Mouse (Mus musculus): ENCODE measurements around the gene Pptc7. TPM values are rescaled to one million over a fixed set of nuclear protein-coding genes. Genes with fewer than 3 reads are reported as not detected.

The Pptc7 gene
- polyA plus RNA-seq, 1 experiment: 20.1 TPM

DNA sequence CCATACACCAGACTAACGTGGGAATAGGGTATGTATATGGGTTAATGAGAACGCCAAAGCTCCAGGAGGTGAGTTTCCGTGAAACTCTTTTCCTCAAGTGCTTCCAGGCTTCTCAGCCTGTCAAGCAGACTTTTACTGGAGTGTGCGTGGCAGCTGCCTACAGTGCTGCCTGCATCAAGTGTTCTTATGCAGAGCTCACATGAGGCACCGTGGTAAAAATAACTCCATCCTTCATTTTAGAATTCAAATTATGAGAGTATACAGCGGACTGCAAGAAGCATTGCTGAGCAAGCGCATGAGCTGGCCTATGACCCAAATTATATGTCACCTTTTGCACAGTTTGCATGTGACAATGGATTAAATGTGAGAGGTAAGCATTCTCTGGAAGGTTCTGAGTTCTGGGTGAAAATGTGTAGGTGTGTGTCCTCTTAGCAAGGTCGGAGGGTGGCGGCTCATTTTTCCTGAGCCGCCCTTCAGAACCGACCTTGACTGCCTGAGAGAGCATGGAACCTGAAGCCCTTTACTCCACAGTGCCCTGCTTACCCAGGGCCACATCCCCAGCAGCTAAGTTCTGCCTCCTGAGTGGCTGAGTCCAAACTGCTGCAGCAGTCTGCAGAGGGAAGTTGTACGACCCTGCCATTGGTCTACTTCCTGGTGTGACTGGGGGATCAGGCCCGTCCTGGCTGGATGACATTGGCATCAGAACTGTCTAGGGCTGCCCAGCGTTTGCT is 35.5 kb downstream of the Pptc7 start:
- Histone ChIP-seq H3K4me1 (ENCODE audit: control insufficient read depth, insufficient read depth, insufficient read length, low read length) (peaks cover 14% of the 10 kb centered on the region), H3K4me3 (ENCODE audit: low read depth, low read length) (no peak overlapping the region), H3K27me3 (ENCODE audit: control insufficient read depth, insufficient read depth, low read length) (no peaks in the 10 kb centered on the region), H3K36me3 (ENCODE audit: control insufficient read depth, insufficient read depth, low read length) (peaks cover 48% of the 10 kb centered on the region), H3K27ac (ENCODE audit: insufficient read depth, low read depth, low read length) (peak overlapping the region; percentile 68)
- TF ChIP-seq POLR2A (IDR thresholded peaks at IDR 0.05; ENCODE audit: low read depth, low read length) (no peak), CTCF (IDR thresholded peaks at IDR 0.05; ENCODE audit: extremely low read depth, insufficient read length, insufficient replicate concordance, low read depth, low read length) (no peak)
- 82% methylated on average over 14 of the region's 14 CpGs for WGBS

DNA sequence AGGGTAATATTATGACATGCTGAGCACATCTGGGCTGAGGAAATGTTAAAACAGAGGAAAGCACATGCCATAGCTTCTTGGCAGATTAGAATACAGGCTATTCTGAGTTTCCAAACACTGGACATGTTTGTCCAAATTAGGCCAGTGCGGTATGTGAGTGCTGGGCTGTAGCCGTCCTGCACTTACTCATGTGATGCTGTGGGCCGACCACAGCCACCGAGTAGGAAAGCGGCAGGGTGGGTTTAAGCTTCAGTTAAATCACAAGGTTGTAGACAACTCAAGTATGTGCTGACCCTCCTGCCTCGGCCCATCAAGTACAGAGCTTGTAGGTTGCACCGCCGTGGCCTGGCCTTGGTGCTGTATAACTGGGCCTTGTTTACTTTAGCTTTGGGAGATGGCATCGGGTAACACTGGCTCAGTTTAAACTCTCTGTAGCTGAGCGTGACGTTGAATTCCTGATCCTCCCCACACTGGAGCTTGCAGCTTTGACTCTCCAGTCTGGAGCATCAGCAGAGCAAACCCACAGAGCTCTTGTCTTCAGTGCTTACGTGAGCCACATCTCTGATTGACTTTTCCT is 36.1 kb downstream of the Pptc7 start:
- no peak for TF ChIP-seq CTCF (IDR thresholded peaks at IDR 0.05; ENCODE audit: extremely low read depth, insufficient read length, insufficient replicate concordance, low read depth, low read length)
- no peak for TF ChIP-seq POLR2A (IDR thresholded peaks at IDR 0.05; ENCODE audit: low read depth, low read length)
- 66% methylated on average over 12 of the region's 12 CpGs for WGBS
- peaks cover 7% of the 10 kb centered on the region for H3K4me1 ChIP-seq (ENCODE audit: control insufficient read depth, insufficient read depth, insufficient read length, low read length)
- peak overlapping the region; percentile 68 for H3K27ac ChIP-seq (ENCODE audit: insufficient read depth, low read depth, low read length)
- H3K36me3 ChIP-seq (ENCODE audit: control insufficient read depth, insufficient read depth, low read length): peaks cover 52% of the 10 kb centered on the region
- no peaks in the 10 kb centered on the region for H3K27me3 ChIP-seq (ENCODE audit: control insufficient read depth, insufficient read depth, low read length)
- H3K4me3 ChIP-seq (ENCODE audit: low read depth, low read length): no peak overlapping the region

DNA sequence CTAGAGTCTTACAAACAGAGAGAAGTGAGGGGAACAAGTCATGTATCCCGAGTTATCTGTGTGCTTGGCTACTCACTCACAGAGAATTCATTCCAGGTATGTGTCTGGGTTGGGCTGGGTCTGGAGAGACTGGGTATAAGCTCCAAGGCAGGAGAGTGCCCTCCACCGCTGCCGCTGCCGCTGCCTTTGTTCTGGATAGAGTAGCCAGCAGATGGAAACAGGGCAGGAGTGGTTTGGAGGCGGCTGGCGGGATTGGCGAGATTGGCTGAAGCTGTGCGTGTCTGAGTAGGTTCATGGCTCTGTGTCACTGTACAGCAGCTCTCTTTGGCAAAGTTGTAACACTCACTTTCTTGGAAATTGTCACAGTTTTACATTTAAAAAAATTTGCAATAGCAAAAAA is 39.4 kb downstream of the Pptc7 start:
- Histone ChIP-seq H3K27ac (ENCODE audit: insufficient read depth, low read depth, low read length) (no peak overlapping the region), H3K4me1 (ENCODE audit: control insufficient read depth, insufficient read depth, insufficient read length, low read length) (no peaks in the 10 kb centered on the region), H3K36me3 (ENCODE audit: control insufficient read depth, insufficient read depth, low read length) (peaks cover 46% of the 10 kb centered on the region), H3K27me3 (ENCODE audit: control insufficient read depth, insufficient read depth, low read length) (no peaks in the 10 kb centered on the region), H3K4me3 (ENCODE audit: low read depth, low read length) (no peak overlapping the region)
- 90% methylated on average over 8 of the region's 8 CpGs for WGBS
- no peak for TF ChIP-seq CTCF (IDR thresholded peaks at IDR 0.05; ENCODE audit: extremely low read depth, insufficient read length, insufficient replicate concordance, low read depth, low read length)
- no peak for TF ChIP-seq POLR2A (IDR thresholded peaks at IDR 0.05; ENCODE audit: low read depth, low read length)

DNA sequence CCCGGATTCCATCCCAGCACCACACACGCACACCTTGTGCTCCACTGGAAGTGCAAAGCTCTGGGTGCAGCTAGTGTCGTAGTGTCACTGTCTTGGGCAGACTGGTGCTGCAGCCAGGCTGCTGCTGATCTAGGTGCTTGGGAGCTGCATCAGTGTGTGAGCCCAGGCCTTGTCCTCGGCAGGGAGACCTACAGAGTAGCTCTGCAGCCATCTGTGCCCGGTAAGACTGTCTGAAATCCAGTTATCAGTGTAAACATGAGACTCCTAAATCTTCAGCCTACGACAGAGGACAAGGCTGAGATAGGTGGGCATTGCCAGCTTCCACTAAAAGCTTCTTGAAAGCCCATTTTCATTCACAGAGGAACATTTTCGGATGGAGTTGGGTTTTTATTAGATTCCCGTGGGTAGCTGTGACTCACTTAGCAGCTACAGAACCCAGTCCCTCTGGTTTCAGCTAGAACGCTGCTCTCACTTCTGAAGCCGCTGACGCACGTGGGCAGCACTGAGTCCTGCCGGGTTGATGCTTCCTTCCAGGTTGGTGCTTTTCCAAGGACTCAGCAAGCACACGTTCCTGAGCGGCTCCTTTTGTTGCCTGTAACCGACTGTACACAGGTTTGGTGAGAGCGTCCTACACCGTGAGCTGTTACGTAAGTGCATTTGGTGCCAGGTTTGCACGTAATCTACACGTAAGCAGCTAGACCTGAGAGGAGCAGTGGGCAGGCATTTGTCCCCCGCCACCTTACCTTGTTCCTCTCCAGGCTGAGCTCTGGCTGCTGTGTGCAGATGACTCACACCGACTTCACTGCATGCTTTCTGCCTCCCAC is 40.7 kb downstream of the Pptc7 start:
- H3K36me3 ChIP-seq (ENCODE audit: control insufficient read depth, insufficient read depth, low read length): peaks cover 42% of the 10 kb centered on the region
- WGBS: 84% methylated on average over 23 of the region's 23 CpGs

DNA sequence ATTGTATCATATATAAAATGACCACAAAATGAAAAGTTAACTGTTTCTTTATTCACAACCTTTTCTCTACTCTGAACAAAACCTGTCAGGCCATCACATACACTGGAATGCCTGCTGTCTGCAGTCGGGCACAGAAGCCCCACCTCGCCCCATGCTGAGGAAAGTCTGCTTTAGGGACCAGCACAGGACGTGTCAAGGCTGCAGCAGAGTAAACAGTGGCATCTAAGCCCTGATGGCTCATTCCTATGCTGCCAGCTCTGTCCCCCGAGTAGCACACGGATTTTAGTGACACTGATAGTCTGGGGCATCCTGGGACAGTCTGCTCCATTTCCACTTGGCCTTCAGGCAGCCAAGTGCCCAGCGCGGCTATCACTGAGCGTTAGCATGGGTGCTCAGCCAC is 41.3 kb downstream of the Pptc7 start:
- H3K36me3 ChIP-seq (ENCODE audit: control insufficient read depth, insufficient read depth, low read length): peaks cover 37% of the 10 kb centered on the region
- no peaks in the 10 kb centered on the region for H3K4me1 ChIP-seq (ENCODE audit: control insufficient read depth, insufficient read depth, insufficient read length, low read length)
- H3K4me3 ChIP-seq (ENCODE audit: low read depth, low read length): no peak overlapping the region
- H3K27me3 ChIP-seq (ENCODE audit: control insufficient read depth, insufficient read depth, low read length): no peaks in the 10 kb centered on the region
- no peak for TF ChIP-seq CTCF (IDR thresholded peaks at IDR 0.05; ENCODE audit: extremely low read depth, insufficient read length, insufficient replicate concordance, low read depth, low read length)
- WGBS: 90% methylated on average over 8 of the region's 8 CpGs
- no peak overlapping the region for H3K27ac ChIP-seq (ENCODE audit: insufficient read depth, low read depth, low read length)

More for the DNA sequence above, 40.7 kb downstream of the Pptc7 start:
- Histone ChIP-seq H3K27me3 (ENCODE audit: control insufficient read depth, insufficient read depth, low read length) (no peaks in the 10 kb centered on the region), H3K4me1 (ENCODE audit: control insufficient read depth, insufficient read depth, insufficient read length, low read length) (no peaks in the 10 kb centered on the region), H3K4me3 (ENCODE audit: low read depth, low read length) (no peak overlapping the region), H3K27ac (ENCODE audit: insufficient read depth, low read depth, low read length) (no peak overlapping the region)
- TF ChIP-seq CTCF (IDR thresholded peaks at IDR 0.05; ENCODE audit: extremely low read depth, insufficient read length, insufficient replicate concordance, low read depth, low read length) (no peak), POLR2A (IDR thresholded peaks at IDR 0.05; ENCODE audit: low read depth, low read length) (no peak)

DNA sequence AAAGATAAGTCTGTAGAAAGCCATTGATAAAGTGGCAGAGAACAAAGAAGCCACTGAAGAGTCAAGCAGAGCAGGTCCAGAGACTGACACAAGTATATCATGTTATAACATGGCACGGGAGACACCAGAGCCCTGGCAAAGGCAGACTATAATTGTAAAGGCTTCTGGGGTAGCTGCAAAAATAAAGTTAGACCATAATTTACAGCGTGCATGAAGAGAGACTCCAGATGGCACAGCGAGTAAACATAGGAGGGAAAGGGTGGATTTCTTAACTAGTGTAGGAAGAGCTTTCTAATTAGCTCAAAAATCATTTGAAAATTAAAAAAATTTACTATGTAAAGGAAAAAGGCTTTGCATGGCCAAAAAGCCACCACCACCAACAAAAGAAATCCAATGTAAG is 43.1 kb downstream of the Pptc7 start:
- WGBS: 89% methylated on average over 3 of the region's 3 CpGs
- TF ChIP-seq CTCF (IDR thresholded peaks at IDR 0.05; ENCODE audit: extremely low read depth, insufficient read length, insufficient replicate concordance, low read depth, low read length) (no peak), POLR2A (IDR thresholded peaks at IDR 0.05; ENCODE audit: low read depth, low read length) (no peak)
- no peaks in the 10 kb centered on the region for H3K27me3 ChIP-seq (ENCODE audit: control insufficient read depth, insufficient read depth, low read length)
- H3K27ac ChIP-seq (ENCODE audit: insufficient read depth, low read depth, low read length): no peak overlapping the region
- H3K4me1 ChIP-seq (ENCODE audit: control insufficient read depth, insufficient read depth, insufficient read length, low read length): no peaks in the 10 kb centered on the region
- peaks cover 24% of the 10 kb centered on the region for H3K36me3 ChIP-seq (ENCODE audit: control insufficient read depth, insufficient read depth, low read length)
- no peak overlapping the region for H3K4me3 ChIP-seq (ENCODE audit: low read depth, low read length)

DNA sequence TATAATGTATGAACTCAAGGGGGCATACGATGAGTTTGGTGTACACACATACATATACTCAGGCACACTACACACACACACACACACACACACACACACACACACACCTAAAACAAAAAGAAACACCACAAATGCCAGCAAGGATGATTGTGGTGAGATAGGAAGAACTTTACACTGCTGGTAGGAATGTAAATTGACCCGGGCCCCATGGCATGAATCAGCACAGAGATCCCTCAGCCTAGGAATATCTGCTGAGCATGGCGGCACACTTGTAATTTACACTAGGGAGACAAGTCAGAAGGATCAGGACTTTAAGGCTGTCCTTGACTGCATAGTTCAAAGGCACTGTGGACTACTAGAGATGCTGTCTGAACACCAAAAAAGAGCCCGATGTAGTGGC is 46.1 kb downstream of the Pptc7 start:
- H3K36me3 ChIP-seq (ENCODE audit: control insufficient read depth, insufficient read depth, low read length): peaks cover 8% of the 10 kb centered on the region
- H3K4me3 ChIP-seq (ENCODE audit: low read depth, low read length): no peak overlapping the region
- no peak overlapping the region for H3K27ac ChIP-seq (ENCODE audit: insufficient read depth, low read depth, low read length)
- peaks cover 4% of the 10 kb centered on the region; the same call in 1 of the 2 replicates for H3K4me1 ChIP-seq (ENCODE audit: control insufficient read depth, insufficient read depth, insufficient read length, low read length)
- no peaks in the 10 kb centered on the region for H3K27me3 ChIP-seq (ENCODE audit: control insufficient read depth, insufficient read depth, low read length)
- TF ChIP-seq POLR2A (IDR thresholded peaks at IDR 0.05; ENCODE audit: low read depth, low read length) (no peak), CTCF (IDR thresholded peaks at IDR 0.05; ENCODE audit: extremely low read depth, insufficient read length, insufficient replicate concordance, low read depth, low read length) (no peak)
- 69% methylated on average over 4 of the region's 4 CpGs for WGBS

Measured in small intestine, adult 2 months (tissue).